Mouse (Mus musculus): ENCODE data around the gene Mapk1.
A peak's percentile ranks its signal among the peaks of the same experiment; 100 is the strongest.

Gene Mapk1

GRCm38 (mm10) chr16:17015853-17016230 lies 32.7 kb downstream of the Mapk1 start:
- DNase-seq (ENCODE audit: low read depth), result peak; percentile 83

GRCm38 (mm10) chr16:17018071-17018470 lies 34.9 kb downstream of the Mapk1 start:
- no peak for DNase-seq (ENCODE audit: low read depth)

GRCm38 (mm10) chr16:17024469-17025148 lies 41.4 kb downstream of the Mapk1 start:
- peak; percentile 64 for DNase-seq (ENCODE audit: low read depth)

GRCm38 (mm10) chr16:17029971-17030695 lies 47.0 kb downstream of the Mapk1 start:
- DNase-seq (ENCODE audit: low read depth), result no peak

- DNase-seq (ENCODE audit: low read depth), result peak; percentile 43
Measured at GRCm38 (mm10) chr16:17033754-17034153, 50.6 kb downstream of the Mapk1 start.

GRCm38 (mm10) chr16:17040716-17041115 lies 57.5 kb downstream of the Mapk1 start:
- DNase-seq (ENCODE audit: low read depth), result no peak

GRCm38 (mm10) chr16:17041417-17041816 lies 58.2 kb downstream of the Mapk1 start:
- no peak for DNase-seq (ENCODE audit: low read depth)

- no peak for DNase-seq (ENCODE audit: low read depth)
Measured at GRCm38 (mm10) chr16:17044320-17044719, 61.1 kb downstream of the Mapk1 start.

- DNase-seq (ENCODE audit: low read depth), result no peak
Measured at GRCm38 (mm10) chr16:17045287-17045686, 62.1 kb downstream of the Mapk1 start.

GRCm38 (mm10) chr16:17049886-17050285 lies 66.7 kb downstream of the Mapk1 start:
- no peak for DNase-seq (ENCODE audit: low read depth)

GRCm38 (mm10) chr16:17052087-17052486 lies 68.9 kb downstream of the Mapk1 start:
- DNase-seq (ENCODE audit: low read depth), result no peak

GRCm38 (mm10) chr16:17053903-17054302 lies 70.7 kb downstream of the Mapk1 start:
- no peak for DNase-seq (ENCODE audit: low read depth)

DNA sequence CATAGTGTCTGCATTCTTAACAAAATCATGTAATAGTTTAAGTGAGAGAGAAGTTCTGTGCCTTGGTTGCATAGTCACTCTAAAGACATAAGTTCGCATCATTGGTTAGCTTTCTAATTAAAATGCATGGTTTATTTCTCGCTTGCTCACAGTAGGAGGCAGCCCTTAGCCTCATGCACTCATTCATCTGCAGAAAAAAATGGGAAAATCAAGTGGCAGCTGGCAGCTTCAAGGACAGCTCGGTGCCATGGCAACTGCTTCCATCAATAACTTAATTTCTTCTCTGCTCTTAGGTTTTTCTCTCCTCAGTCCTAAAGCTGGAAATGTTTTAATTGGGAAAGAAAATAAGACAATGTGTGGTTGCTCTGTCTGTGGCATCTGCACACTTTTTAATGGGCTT lies 72.4 kb downstream of the Mapk1 start:
- DNase-seq (ENCODE audit: low read depth), result no peak

- DNase-seq (ENCODE audit: low read depth), result no peak
Measured at GRCm38 (mm10) chr16:17062338-17062737, 79.2 kb downstream of the Mapk1 start.

DNA sequence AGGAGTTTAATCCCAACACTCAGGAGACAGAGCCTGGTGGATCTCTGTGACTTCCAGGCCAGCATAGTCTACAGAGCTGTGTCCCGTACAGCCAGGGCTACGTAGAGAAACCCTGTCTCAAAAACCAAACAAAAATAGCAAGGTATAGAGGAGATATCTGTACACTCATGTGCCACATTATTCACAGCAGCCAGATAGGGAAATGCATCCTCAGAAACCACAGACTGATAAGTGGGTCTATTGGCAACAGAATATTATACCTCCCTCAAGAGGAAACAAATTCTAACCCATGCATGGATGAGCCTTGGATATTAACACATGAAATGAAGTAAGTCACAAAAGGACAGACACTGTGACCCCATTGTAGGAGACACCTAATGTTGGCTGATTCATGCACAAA lies 84.4 kb downstream of the Mapk1 start:
- no peak for DNase-seq (ENCODE audit: low read depth)

- DNase-seq (ENCODE audit: low read depth), result peak; percentile 81
Measured at GRCm38 (mm10) chr16:17069511-17070443, 86.6 kb downstream of the Mapk1 start, which contains the start of gene Ypel1. Gene Ypel1, plus strand, starts transcription at chr16:17069696.

DNA sequence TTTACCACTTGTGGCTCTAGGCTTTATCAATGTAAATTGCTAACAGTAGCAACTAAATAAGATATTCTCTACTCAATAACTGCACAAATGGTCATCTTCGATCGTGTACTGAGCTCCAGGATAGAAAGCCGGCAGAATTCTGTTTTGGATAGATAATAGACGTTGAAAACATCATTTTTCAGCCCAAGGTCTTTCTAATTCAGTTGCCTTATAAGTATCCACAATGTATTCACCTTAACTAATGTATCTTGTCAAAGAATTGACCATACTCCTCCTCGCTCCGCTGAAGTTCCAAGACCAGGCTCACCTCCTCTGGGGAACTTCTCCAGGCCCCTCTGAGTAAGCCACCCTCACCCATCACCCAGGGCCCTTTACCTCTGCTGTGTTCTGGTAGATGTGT lies 87.5 kb downstream of the Mapk1 start:
- no peak for DNase-seq (ENCODE audit: low read depth)

GRCm38 (mm10) chr16:17073000-17073399 lies 89.8 kb downstream of the Mapk1 start:
- no peak for DNase-seq (ENCODE audit: low read depth)

DNA sequence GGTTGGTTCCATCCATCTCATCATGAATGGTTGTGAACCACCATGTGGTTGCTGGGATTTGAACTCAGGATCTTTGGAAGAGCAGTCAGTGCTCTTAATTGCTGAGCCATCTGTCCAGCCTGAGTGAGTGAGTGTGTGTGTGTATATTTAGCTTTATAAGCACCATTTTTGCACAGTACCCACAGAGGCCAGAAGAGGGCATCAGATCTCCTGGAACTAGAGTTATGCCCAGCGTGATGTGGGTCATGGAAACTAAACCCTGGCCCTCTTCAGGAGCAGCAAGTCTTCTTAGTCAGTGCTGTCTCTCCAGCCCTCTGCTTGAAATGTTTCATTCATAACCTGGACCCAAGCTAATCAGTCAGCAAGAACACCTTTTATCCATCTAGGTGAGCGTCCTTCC lies 93.1 kb downstream of the Mapk1 start:
- peak; percentile 42 for DNase-seq (ENCODE audit: low read depth)

- no peak for DNase-seq (ENCODE audit: low read depth)
Measured at GRCm38 (mm10) chr16:17076869-17077268, 93.7 kb downstream of the Mapk1 start.

GRCm38 (mm10) chr16:17078101-17078500 lies 94.9 kb downstream of the Mapk1 start:
- DNase-seq (ENCODE audit: low read depth), result no peak

GRCm38 (mm10) chr16:17082121-17082792 lies 99.1 kb downstream of the Mapk1 start:
- DNase-seq (ENCODE audit: low read depth), result no peak
